Mouse (Mus musculus): ENCODE results near the gene Nbas. TPM values are rescaled to one million over a fixed set of nuclear protein-coding genes. Genes with fewer than 3 reads are reported as not detected.

The Nbas gene
- total and polyA plus RNA-seq, 2 experiments from 2014 or later, result 3.9 to 20.2 TPM

- H3K4me3 ChIP-seq (ENCODE audit: low read depth, low read length), result no peak overlapping the region
- H3K27me3 ChIP-seq (ENCODE audit: control insufficient read depth, insufficient read depth, low read length), result no peaks in the 10 kb centered on the region
- no peak for TF ChIP-seq CTCF (IDR thresholded peaks at IDR 0.05; ENCODE audit: low read depth)
- TF ChIP-seq EP300 (IDR thresholded peaks at IDR 0.05; ENCODE audit: low read depth), result no peak
- H3K9me3 ChIP-seq (replicated peaks; ENCODE audit: control insufficient read depth, low read length), result no peaks in the 10 kb centered on the region
- H3K9ac ChIP-seq (replicated peaks; ENCODE audit: low read depth, low read length), result no peak overlapping the region
- H3K36me3 ChIP-seq (replicated peaks; ENCODE audit: control insufficient read depth, insufficient read depth, low read length), result no peaks in the 10 kb centered on the region
- WGBS, result 80% methylated on average over 2 of the region's 2 CpGs
- H3K4me1 ChIP-seq (ENCODE audit: control insufficient read depth, insufficient read depth), result peaks cover 6% of the 10 kb centered on the region; the same call in 1 of the 2 replicates
- ATAC-seq (ENCODE audit: insufficient read depth, low read depth) (no peak), DNase-seq (ENCODE audit: low spot score) (no peak)
- no peak overlapping the region for H3K27ac ChIP-seq (ENCODE audit: low read depth)
- H3K4me2 ChIP-seq (ENCODE audit: low read depth, low read length), result no peak overlapping the region
Measured at GRCm38 (mm10) chr12:13255701-13256100, 13.2 kb upstream of the Nbas start.

- 0 out of 2 replicates have a peak, but pooled peaks cover 8% of the 10 kb centered on the region for H3K4me1 ChIP-seq (ENCODE audit: control insufficient read depth, insufficient read depth)
- TF ChIP-seq EP300 (IDR thresholded peaks at IDR 0.05; ENCODE audit: low read depth) (no peak), CTCF (IDR thresholded peaks at IDR 0.05; ENCODE audit: low read depth) (no peak)
- H3K27ac ChIP-seq (ENCODE audit: low read depth), result no peak overlapping the region
Measured at GRCm38 (mm10) chr12:13268412-13268811, 521 bp upstream of the Nbas start.

GRCm38 (mm10) chr12:13269570-13270390, 847 bp downstream of the Nbas start:
- ATAC-seq (ENCODE audit: insufficient read depth, low read depth) (peak; percentile 1; the same call in 1 of the 2 replicates), DNase-seq (ENCODE audit: low spot score) (no peak)
- Histone ChIP-seq H3K27me3 (ENCODE audit: control insufficient read depth, insufficient read depth, low read length) (no peaks in the 10 kb centered on the region), H3K27ac (ENCODE audit: low read depth) (no peak overlapping the region), H3K36me3 (replicated peaks; ENCODE audit: control insufficient read depth, insufficient read depth, low read length) (peaks cover 9% of the 10 kb centered on the region), H3K4me2 (ENCODE audit: low read depth, low read length) (peak overlapping the region; percentile 58), H3K9ac (replicated peaks; ENCODE audit: low read depth, low read length) (peak overlapping the region; percentile 69), H3K4me3 (ENCODE audit: low read depth, low read length) (peak overlapping the region; percentile 79), H3K9me3 (replicated peaks; ENCODE audit: control insufficient read depth, low read length) (no peaks in the 10 kb centered on the region), H3K4me1 (ENCODE audit: control insufficient read depth, insufficient read depth) (0 out of 2 replicates have a peak, but pooled peaks cover 8% of the 10 kb centered on the region)
- TF ChIP-seq CTCF (IDR thresholded peaks at IDR 0.05; ENCODE audit: low read depth), result no peak
- TF ChIP-seq EP300 (IDR thresholded peaks at IDR 0.05; ENCODE audit: low read depth), result no peak
- 41% methylated on average over 16 of the region's 16 CpGs for WGBS

More at GRCm38 (mm10) chr12:13268412-13268811, 521 bp upstream of the Nbas start:
- Histone ChIP-seq H3K27me3 (ENCODE audit: control insufficient read depth, insufficient read depth, low read length) (no peaks in the 10 kb centered on the region), H3K9ac (replicated peaks; ENCODE audit: low read depth, low read length) (0 out of 2 replicates have a peak overlapping the region, but pooled peaks have one; percentile 69), H3K4me3 (ENCODE audit: low read depth, low read length) (peak overlapping the region; percentile 79; the same call in 1 of the 2 replicates), H3K4me2 (ENCODE audit: low read depth, low read length) (peak overlapping the region; percentile 58), H3K9me3 (replicated peaks; ENCODE audit: control insufficient read depth, low read length) (no peaks in the 10 kb centered on the region), H3K36me3 (replicated peaks; ENCODE audit: control insufficient read depth, insufficient read depth, low read length) (no peaks in the 10 kb centered on the region; the same call in 1 of the 2 replicates)
- 46% methylated on average over 3 of the region's 3 CpGs for WGBS
- no peak for DNase-seq (ENCODE audit: low spot score)
- ATAC-seq (ENCODE audit: insufficient read depth, low read depth), result no peak

GRCm38 (mm10) chr12:13291453-13291852, 22.5 kb downstream of the Nbas start:
- no peak for ATAC-seq (ENCODE audit: insufficient read depth, low read depth)

GRCm38 (mm10) chr12:13293421-13293881, 24.5 kb downstream of the Nbas start:
- Histone ChIP-seq H3K4me1 (ENCODE audit: control insufficient read depth, insufficient read depth) (no peaks in the 10 kb centered on the region), H3K9me3 (replicated peaks; ENCODE audit: control insufficient read depth, low read length) (no peaks in the 10 kb centered on the region), H3K27me3 (ENCODE audit: control insufficient read depth, insufficient read depth, low read length) (no peaks in the 10 kb centered on the region), H3K36me3 (replicated peaks; ENCODE audit: control insufficient read depth, insufficient read depth, low read length) (peaks cover 14% of the 10 kb centered on the region), H3K4me3 (ENCODE audit: low read depth, low read length) (no peak overlapping the region), H3K4me2 (ENCODE audit: low read depth, low read length) (no peak overlapping the region), H3K27ac (ENCODE audit: low read depth) (no peak overlapping the region), H3K9ac (replicated peaks; ENCODE audit: low read depth, low read length) (no peak overlapping the region)
- ATAC-seq (ENCODE audit: insufficient read depth, low read depth), result no peak
- WGBS, result 75% methylated on average over 3 of the region's 3 CpGs
- TF ChIP-seq CTCF (IDR thresholded peaks at IDR 0.05; ENCODE audit: low read depth), result peak; percentile 27; the same call in 1 of the 2 replicates
- TF ChIP-seq EP300 (IDR thresholded peaks at IDR 0.05; ENCODE audit: low read depth), result no peak
- no peak for DNase-seq (ENCODE audit: low spot score)

More at GRCm38 (mm10) chr12:13291453-13291852, 22.5 kb downstream of the Nbas start:
- H3K27ac ChIP-seq (ENCODE audit: low read depth), result no peak overlapping the region
- 86% methylated on average over 2 of the region's 2 CpGs for WGBS
- H3K4me2 ChIP-seq (ENCODE audit: low read depth, low read length), result no peak overlapping the region
- TF ChIP-seq CTCF (IDR thresholded peaks at IDR 0.05; ENCODE audit: low read depth) (no peak), EP300 (IDR thresholded peaks at IDR 0.05; ENCODE audit: low read depth) (no peak)
- H3K4me3 ChIP-seq (ENCODE audit: low read depth, low read length), result no peak overlapping the region
- no peak overlapping the region for H3K9ac ChIP-seq (replicated peaks; ENCODE audit: low read depth, low read length)
- no peak for DNase-seq (ENCODE audit: low spot score)
- H3K9me3 ChIP-seq (replicated peaks; ENCODE audit: control insufficient read depth, low read length), result no peaks in the 10 kb centered on the region
- no peaks in the 10 kb centered on the region for H3K27me3 ChIP-seq (ENCODE audit: control insufficient read depth, insufficient read depth, low read length)
- peaks cover 14% of the 10 kb centered on the region for H3K36me3 ChIP-seq (replicated peaks; ENCODE audit: control insufficient read depth, insufficient read depth, low read length)
- H3K4me1 ChIP-seq (ENCODE audit: control insufficient read depth, insufficient read depth), result no peaks in the 10 kb centered on the region
